Mouse (Mus musculus): ENCODE data around the gene 4933415A04Rik.

The 4933415A04Rik gene

GRCm38 (mm10) chr11:43633165-43633564 is 46.3 kb downstream of the 4933415A04Rik start:
- no peak for DNase-seq

GRCm38 (mm10) chr11:43633658-43634401 is 47.0 kb downstream of the 4933415A04Rik start:
- peak; percentile 72 for DNase-seq

GRCm38 (mm10) chr11:43636761-43637160 is 49.9 kb downstream of the 4933415A04Rik start:
- peak; percentile 49 for DNase-seq

DNA sequence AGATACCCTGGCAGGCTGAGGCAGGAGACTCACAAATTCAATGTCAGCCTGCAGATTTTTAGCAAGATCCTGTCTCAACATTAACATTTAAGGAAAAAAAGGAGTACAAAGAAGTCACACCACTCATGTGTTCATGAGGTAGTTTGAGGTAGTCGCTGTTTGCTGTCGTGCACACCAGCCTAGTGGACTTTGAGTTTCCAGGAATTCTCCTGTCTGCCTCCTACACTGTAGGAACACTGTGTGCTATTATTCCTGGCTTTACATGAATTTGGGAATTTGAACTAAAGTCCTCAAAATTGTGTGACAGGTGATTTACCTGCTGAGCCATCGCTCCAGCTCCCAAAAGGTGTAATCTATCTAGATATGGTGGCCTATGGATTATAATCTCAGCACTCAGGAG is 51.6 kb downstream of the 4933415A04Rik start:
- no peak for DNase-seq

All from layer of hippocampus, adult 9-11 months (tissue).